Mouse (Mus musculus) left cerebral cortex, adult 6 months (tissue): ENCODE results near the gene Spag17. TPM values are rescaled to one million over a fixed set of nuclear protein-coding genes. Genes with fewer than 3 reads are reported as not detected.

ENCODE experiments used
- long read RNA-seq, 2 experiments: library from polyadenylated mRNA; unstranded; transcript quantifications; one replicate each; pipeline ENCODE4 v2.0.0; 2019 to 2020
- polyA plus RNA-seq: library from polyadenylated mRNA; unstranded; fragments of <200 nt; fragmentation: Nextera tagmentation; gene quantifications from 2 replicates; pipeline ENCODE4 v1.2.3, GENCODE M21; 2021

Gene Spag17
- 0.11 and 0.13 TPM in 2 replicates for polyA plus RNA-seq
- long read RNA-seq, experiment 1: 0 reads
- long read RNA-seq, experiment 2: 0 reads

GRCm38 (mm10) chr3:99885187-99885811 lies at the start of gene Spag17:
Spag17 (plus strand) TSS chr3:99885406.

GRCm38 (mm10) chr3:100162315-100163105 lies 277.3 kb downstream of the Spag17 start, which contains the start of the genes Gdap2 and Wdr3:
Gdap2 (plus strand) TSS chr3:100162381.
Wdr3 (minus strand) TSS chr3:100162407.

